Mouse (Mus musculus): ENCODE data around the gene Dnajb3.

DNA sequence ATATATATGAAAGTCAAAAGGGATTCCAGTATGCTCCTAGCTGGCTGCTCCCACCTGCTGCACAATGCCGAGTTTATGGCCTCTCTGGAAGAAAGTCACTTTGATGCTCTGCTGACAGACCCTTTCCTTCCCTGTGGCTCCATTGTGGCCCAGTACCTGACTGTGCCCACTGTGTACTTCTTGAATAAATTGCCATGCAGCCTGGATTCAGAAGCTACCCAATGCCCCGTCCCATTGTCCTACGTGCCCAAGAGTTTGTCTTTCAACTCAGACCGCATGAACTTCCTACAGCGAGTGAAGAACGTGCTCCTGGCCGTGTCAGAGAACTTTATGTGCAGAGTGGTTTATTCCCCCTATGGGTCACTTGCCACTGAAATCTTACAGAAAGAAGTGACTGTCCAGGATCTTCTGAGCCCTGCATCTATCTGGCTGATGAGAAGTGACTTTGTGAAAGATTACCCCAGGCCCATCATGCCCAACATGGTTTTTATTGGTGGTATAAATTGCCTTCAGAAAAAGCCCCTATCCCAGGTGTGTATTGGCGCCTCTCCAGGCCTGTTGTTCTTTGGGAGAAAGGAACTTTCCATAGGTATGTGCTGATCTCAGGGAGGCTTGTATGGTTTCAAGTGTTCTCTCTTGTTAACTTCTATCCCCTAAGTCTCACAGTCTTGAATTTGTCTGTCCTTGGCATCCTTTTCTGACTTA, 6.9 kb upstream of the Dnajb3 start:
- no peak for TF ChIP-seq POLR2A (IDR thresholded peaks at IDR 0.05; ENCODE audit: borderline replicate concordance, extremely low read depth, low read depth, low read length)
- no peak for TF ChIP-seq CTCF (IDR thresholded peaks at IDR 0.05; ENCODE audit: insufficient read depth, low read length)

Measured in lung, adult 2 months (tissue).